In genomic region chr2:30592951-30593350, GRCm38 (mm10) we compare ENCODE assay signal across 11 mouse cellular contexts. TPM values are rescaled to one million over a fixed set of nuclear protein-coding genes. Genes with fewer than 3 reads are reported as not detected.
DNase-seq lines count a peak whose midpoint lies in the region; ATAC-seq and TF ChIP-seq lines count a peak whose summit lies in the region.
"Had no signal": no experiment of that assay in that cellular context is flagged by ENCODE, and none has a peak within 500 bp of the region (broad histone marks: within the 10 kb centered on the region; RNA-seq: fewer than 3 reads in every experiment).

No protein-coding gene starts in this region.

- H3K27me3 ChIP-seq in cerebellum, adult 2 months (ENCODE audit: control insufficient read depth, insufficient read depth, low read length), result no peaks in the 10 kb centered on the region
- no peaks in the 10 kb centered on the region for H3K27me3 ChIP-seq in embryonic facial prominence, embryonic 13.5 days
- H3K27me3 ChIP-seq in midbrain, embryonic 12.5 days, result no peaks in the 10 kb centered on the region

- H3K4me2 ChIP-seq in embryonic facial prominence, embryonic 13.5 days, result no peak overlapping the region
- no peak overlapping the region for H3K4me2 ChIP-seq in midbrain, embryonic 12.5 days (replicated peaks)

- no peak for TF ChIP-seq POLR2A in cerebellum, adult 2 months (IDR thresholded peaks at IDR 0.05; ENCODE audit: borderline replicate concordance, insufficient read depth, low read length)

- H3K27ac ChIP-seq in cerebellum, adult 2 months (ENCODE audit: insufficient read depth, low read length), result peak overlapping the region; percentile 100
- peak overlapping the region; percentile 100; the same call in 1 of the 2 replicates for H3K27ac ChIP-seq in embryonic facial prominence, embryonic 13.5 days
- 0 out of 2 replicates have a peak overlapping the region, but pooled peaks have one; percentile 20 for H3K27ac ChIP-seq in midbrain, embryonic 12.5 days (replicated peaks)

- no peaks in the 10 kb centered on the region for H3K36me3 ChIP-seq in embryonic facial prominence, embryonic 13.5 days
- H3K36me3 ChIP-seq in midbrain, embryonic 12.5 days, result no peaks in the 10 kb centered on the region

- WGBS in cerebellum, adult 2 months, result 89% methylated on average over 6 of the region's 6 CpGs
- WGBS in embryonic facial prominence, embryonic 13.5 days, result 86% methylated on average over 6 of the region's 6 CpGs
- WGBS in midbrain, embryonic 12.5 days, result 89% methylated on average over 6 of the region's 6 CpGs

- H3K4me3 ChIP-seq in cerebellum, adult 2 months (replicated peaks; ENCODE audit: insufficient read depth, low read depth, low read length), result no peak overlapping the region
- no peak overlapping the region for H3K4me3 ChIP-seq in embryonic facial prominence, embryonic 13.5 days
- no peak overlapping the region for H3K4me3 ChIP-seq in midbrain, embryonic 12.5 days

- TF ChIP-seq CTCF in cerebellum, adult 2 months (IDR thresholded peaks at IDR 0.05; ENCODE audit: borderline replicate concordance, insufficient read depth, low read depth, low read length), result no peak

- peak in 1 of 2 experiments; percentile 14 for DNase-seq in cerebellum, adult 2 months
- no peak for DNase-seq in cerebellum, adult 8-10 months
- DNase-seq in kidney, adult 11 months, result peak; percentile 7
- DNase-seq in kidney, postnatal 4 days, result no peak
- DNase-seq in ovary, postnatal 10 days (ENCODE audit: low spot score), result no peak
- DNase-seq in Muller cell, postnatal 12 days (ENCODE audit: inconsistent ontology term), result no peak
- DNase-seq: gastrocnemius, postnatal 10 days had no signal

- no peaks in the 10 kb centered on the region for H3K9me3 ChIP-seq in embryonic facial prominence, embryonic 13.5 days
- no peaks in the 10 kb centered on the region for H3K9me3 ChIP-seq in midbrain, embryonic 12.5 days

- peak overlapping the region; percentile 82; the same call in 1 of the 2 replicates for H3K9ac ChIP-seq in embryonic facial prominence, embryonic 13.5 days
- H3K9ac ChIP-seq in midbrain, embryonic 12.5 days (replicated peaks), result no peak overlapping the region

- ATAC-seq in embryonic facial prominence, embryonic 13.5 days (ENCODE audit: insufficient number of reproducible peaks, insufficient read depth, low FRiP score, low TSS enrichment, low read depth), result no peak
- ATAC-seq in midbrain, embryonic 12.5 days (ENCODE audit: low FRiP score, low read depth), result no peak

- peaks cover 26% of the 10 kb centered on the region for H3K4me1 ChIP-seq in cerebellum, adult 2 months (ENCODE audit: control insufficient read depth, insufficient read depth, low read length)
- peaks cover 34% of the 10 kb centered on the region for H3K4me1 ChIP-seq in embryonic facial prominence, embryonic 13.5 days
- H3K4me1 ChIP-seq in midbrain, embryonic 12.5 days, result peaks cover 25% of the 10 kb centered on the region

RNA-seq across cellular contexts. Expression of gene Cstad, which starts 1.9 kb away (rescaled TPM):
- polyA plus RNA-seq in cerebellum, adult 2 months (2012; rRNA removed), result 3.2 and 3.7 TPM in 2 replicates
- polyA plus RNA-seq in embryonic facial prominence, embryonic 13.5 days (2015; fragmentation: Nextera tagmentation; extraction: Ambion mirVana), result 1.9 and 2.0 TPM in 2 replicates
- polyA plus RNA-seq in midbrain, embryonic 12.5 days (2016; fragmentation: Nextera tagmentation; extraction: Ambion mirVana), result 0.68 and 0.77 TPM in 2 replicates
- polyA plus RNA-seq: embryonic facial prominence, embryonic 11.5 days; liver, adult 2 months had no signal

Comparison
In these comparisons a context has a peak if more than half of its experiments do, and no peak if none do; other contexts are left out.
1. H3K27ac ChIP-seq: peak in every context shown above with its lines; median percentile 100 in cerebellum, adult 2 months; 100 in embryonic facial prominence, embryonic 13.5 days; 20 in midbrain, embryonic 12.5 days.